Mouse (Mus musculus) limb, embryonic 10.5 days (tissue): ENCODE results near the gene Pcp2. TPM values are rescaled to one million over a fixed set of nuclear protein-coding genes. Genes with fewer than 3 reads are reported as not detected.

ENCODE experiments used
- DNase-seq: peaks from one replicate; pipeline ENCODE4 v3.0.0-alpha.2; 2017; ENCODE audit warnings: low spot score
- H3K27ac ChIP-seq: fragments of 300-500 bp; sonication (generic); 2 replicates; pipeline ENCODE4 v1.5.1; 2016; ENCODE audit warnings: mild to moderate bottlenecking
- H3K27me3 ChIP-seq: fragments of 300-500 bp; sonication (generic); 2 replicates; pipeline ENCODE4 v1.6.1; 2016; ENCODE audit warnings: low read depth, mild to moderate bottlenecking; ENCODE audit not compliant: poor library complexity, severe bottlenecking
- H3K36me3 ChIP-seq: fragments of 300-500 bp; sonication (generic); 2 replicates; pipeline ENCODE4 v1.6.1; 2016; ENCODE audit warnings: mild to moderate bottlenecking, moderate library complexity
- H3K4me1 ChIP-seq: fragments of 300-500 bp; sonication (generic); 2 replicates; pipeline ENCODE4 v1.6.1; 2016
- H3K4me3 ChIP-seq: fragments of 300-500 bp; sonication (generic); 2 replicates; pipeline ENCODE4 v1.5.1; 2016; ENCODE audit warnings: mild to moderate bottlenecking, moderate library complexity
- H3K9me3 ChIP-seq: fragments of 300-500 bp; sonication (generic); replicated peaks from 2 replicates; pipeline ENCODE4 v1.6.1; 2016; ENCODE audit warnings: mild to moderate bottlenecking
- WGBS: fragments of 180-500 bp; shearing (Covaris S2); methylation state at CpG from one replicate; pipeline ENCODE4 v1.1.7; 2016; 5-methylcytosine and 5-hydroxymethylcytosine counted together
- polyA plus RNA-seq: library from polyadenylated mRNA; unstranded; fragments of >200 nt; fragmentation: Nextera tagmentation; extraction: Ambion mirVana; gene quantifications from 2 replicates; pipeline ENCODE4 v1.2.1, GENCODE M21; 2016

The Pcp2 gene
- polyA plus RNA-seq: 1.0 and 1.3 TPM in 2 replicates

- Histone ChIP-seq H3K36me3 (no peaks in the 10 kb centered on the region), H3K27me3 (peaks cover 19% of the 10 kb centered on the region), H3K9me3 (no peaks in the 10 kb centered on the region), H3K4me1 (peaks cover 6% of the 10 kb centered on the region), H3K4me3 (no peak within 1 kb of the TSS), H3K27ac (no peak within 1 kb of the TSS)
- DNase-seq: no peak
- WGBS: 72% methylated on average over 1 of the region's 1 CpGs
These were observed at the start of gene Pcp2 for GRCm38 (mm10) chr8:3625445-3625844. Gene Pcp2, minus strand, starts transcription at chr8:3625545.

- Histone ChIP-seq H3K4me1 (peaks cover 17% of the 10 kb centered on the region), H3K27me3 (no peaks in the 10 kb centered on the region), H3K27ac (no peak overlapping the region), H3K4me3 (no peak overlapping the region), H3K9me3 (no peaks in the 10 kb centered on the region; the same call in 1 of the 2 replicates), H3K36me3 (peaks cover 13% of the 10 kb centered on the region)
- 59% methylated on average over 3 of the region's 3 CpGs for WGBS
- DNase-seq: no peak
These were observed 49.3 kb upstream of the Pcp2 start for GRCm38 (mm10) chr8:3674671-3675070.

DNA sequence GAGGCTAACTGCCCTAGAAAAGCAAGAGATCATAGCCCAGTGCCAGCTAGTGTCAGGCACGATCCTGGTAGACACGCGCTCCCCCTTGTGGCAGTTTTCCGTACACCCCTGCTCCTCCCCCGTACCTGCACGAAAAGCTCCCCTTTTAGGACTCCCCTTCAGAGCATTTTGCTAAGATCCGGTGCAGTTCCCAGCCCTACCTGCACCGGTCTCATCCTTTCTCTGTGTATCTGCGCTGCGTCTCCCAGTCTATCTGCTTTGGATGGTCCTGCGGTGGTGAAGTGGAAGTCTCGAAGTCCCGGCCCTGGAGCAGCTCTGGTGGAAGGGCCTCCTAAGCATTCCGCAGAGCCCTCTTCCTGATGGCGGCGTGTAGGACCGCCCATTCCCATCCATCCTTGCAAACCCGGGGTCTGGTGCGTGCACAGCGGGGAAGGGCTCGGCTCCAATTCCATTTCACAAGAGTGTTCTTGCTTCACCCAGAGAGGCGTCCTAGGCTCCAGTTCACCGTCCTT lies 46.7 kb upstream of the Pcp2 start, which contains the start of gene Fcor:
Gene Fcor (minus strand): TSS at position 383 of the 512 bp plus-strand sequence.
- Histone ChIP-seq H3K27ac (peak within 1 kb of the TSS; percentile 84), H3K36me3 (no peaks in the 10 kb centered on the region), H3K4me3 (peak within 1 kb of the TSS; percentile 58), H3K9me3 (no peaks in the 10 kb centered on the region), H3K4me1 (peaks cover 7% of the 10 kb centered on the region; the same call in 1 of the 2 replicates), H3K27me3 (no peaks in the 10 kb centered on the region)
- peak; percentile 91 for DNase-seq
- under 1% methylated on average over 23 of the region's 23 CpGs for WGBS

DNA sequence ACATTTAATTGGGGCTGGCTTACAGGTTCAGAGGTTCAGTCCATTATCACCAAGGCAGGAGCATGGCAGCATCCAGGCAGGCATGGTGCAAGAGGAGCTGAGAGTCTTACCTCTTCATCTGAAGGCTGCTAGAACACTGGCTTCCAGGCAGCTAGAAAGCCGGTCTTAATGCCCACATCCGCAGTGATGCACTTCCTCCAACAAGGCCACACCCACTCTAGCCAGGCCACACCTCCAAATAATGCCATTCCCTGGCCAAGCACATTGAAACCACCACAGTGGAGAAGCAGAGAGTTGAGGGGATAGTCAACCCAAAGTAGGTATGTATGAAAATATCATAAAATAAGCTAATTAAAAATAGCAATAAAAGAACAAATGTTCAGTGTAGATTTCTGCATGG lies 45.0 kb upstream of the Pcp2 start:
- no peak for DNase-seq
- H3K27ac ChIP-seq: no peak overlapping the region
- no peaks in the 10 kb centered on the region for H3K36me3 ChIP-seq
- H3K27me3 ChIP-seq: no peaks in the 10 kb centered on the region
- WGBS: 88% methylated on average over 2 of the region's 2 CpGs
- no peak overlapping the region for H3K4me3 ChIP-seq
- H3K4me1 ChIP-seq: peaks cover 7% of the 10 kb centered on the region; the same call in 1 of the 2 replicates
- no peaks in the 10 kb centered on the region for H3K9me3 ChIP-seq

DNA sequence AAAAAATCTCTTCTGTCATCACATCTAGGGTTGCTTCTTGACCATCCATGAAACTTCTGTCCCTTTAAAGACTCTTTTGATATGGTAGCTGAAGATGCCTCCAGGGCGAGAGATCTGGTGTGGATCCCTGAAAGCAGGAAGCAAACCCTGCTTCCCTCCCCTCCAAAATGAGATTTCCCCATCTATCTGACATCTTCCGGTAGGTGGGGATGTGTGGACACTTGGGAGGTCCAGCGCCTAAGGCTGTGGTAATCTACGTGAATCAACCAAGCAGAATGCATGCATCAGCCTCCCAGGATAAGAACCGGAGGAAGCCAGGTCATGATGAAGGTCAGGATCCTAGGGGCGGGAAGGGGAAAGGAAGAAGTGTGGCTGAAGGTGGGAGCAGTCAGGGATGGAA lies 40.2 kb upstream of the Pcp2 start, which contains the start of gene Mcemp1:
Gene Mcemp1 (plus strand): TSS at position 248 of the 400 bp plus-strand sequence.
- WGBS: 75% methylated on average over 6 of the region's 6 CpGs
- H3K4me1 ChIP-seq: no peaks in the 10 kb centered on the region
- H3K27ac ChIP-seq: no peak within 1 kb of the TSS
- H3K27me3 ChIP-seq: no peaks in the 10 kb centered on the region
- H3K4me3 ChIP-seq: no peak within 1 kb of the TSS
- no peaks in the 10 kb centered on the region for H3K9me3 ChIP-seq
- no peak for DNase-seq
- H3K36me3 ChIP-seq: no peaks in the 10 kb centered on the region

- no peaks in the 10 kb centered on the region for H3K9me3 ChIP-seq
- no peaks in the 10 kb centered on the region for H3K36me3 ChIP-seq
- WGBS: 78% methylated on average over 5 of the region's 5 CpGs
- no peak overlapping the region for H3K4me3 ChIP-seq
- H3K27ac ChIP-seq: no peak overlapping the region
- H3K27me3 ChIP-seq: no peaks in the 10 kb centered on the region
- no peak for DNase-seq
- H3K4me1 ChIP-seq: no peaks in the 10 kb centered on the region
These were observed 39.1 kb upstream of the Pcp2 start for GRCm38 (mm10) chr8:3664405-3664804.

DNA sequence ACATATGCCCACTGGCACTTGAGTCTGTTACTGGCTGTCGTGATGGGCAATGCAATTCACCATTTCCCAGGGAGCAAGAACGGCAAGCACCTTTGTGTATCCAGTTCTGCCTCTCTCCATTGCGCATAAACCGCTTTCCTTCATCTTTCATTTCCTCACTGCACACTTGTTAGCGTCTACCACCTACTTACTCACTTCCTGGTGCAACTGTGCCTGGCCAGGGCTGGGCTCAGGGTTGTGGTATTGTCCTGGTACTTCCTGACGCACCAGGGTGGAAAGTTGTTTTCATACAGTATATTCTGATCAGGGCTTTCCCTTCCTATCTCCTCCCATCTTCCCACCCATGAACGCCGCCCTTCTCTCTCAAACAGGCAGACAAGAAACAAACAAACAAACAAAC lies 35.5 kb upstream of the Pcp2 start:
- no peak overlapping the region for H3K4me3 ChIP-seq
- WGBS: 80% methylated on average over 8 of the region's 8 CpGs
- DNase-seq: no peak
- H3K27ac ChIP-seq: no peak overlapping the region
- no peaks in the 10 kb centered on the region for H3K27me3 ChIP-seq
- H3K36me3 ChIP-seq: no peaks in the 10 kb centered on the region
- H3K9me3 ChIP-seq: no peaks in the 10 kb centered on the region
- peaks cover 7% of the 10 kb centered on the region for H3K4me1 ChIP-seq

DNA sequence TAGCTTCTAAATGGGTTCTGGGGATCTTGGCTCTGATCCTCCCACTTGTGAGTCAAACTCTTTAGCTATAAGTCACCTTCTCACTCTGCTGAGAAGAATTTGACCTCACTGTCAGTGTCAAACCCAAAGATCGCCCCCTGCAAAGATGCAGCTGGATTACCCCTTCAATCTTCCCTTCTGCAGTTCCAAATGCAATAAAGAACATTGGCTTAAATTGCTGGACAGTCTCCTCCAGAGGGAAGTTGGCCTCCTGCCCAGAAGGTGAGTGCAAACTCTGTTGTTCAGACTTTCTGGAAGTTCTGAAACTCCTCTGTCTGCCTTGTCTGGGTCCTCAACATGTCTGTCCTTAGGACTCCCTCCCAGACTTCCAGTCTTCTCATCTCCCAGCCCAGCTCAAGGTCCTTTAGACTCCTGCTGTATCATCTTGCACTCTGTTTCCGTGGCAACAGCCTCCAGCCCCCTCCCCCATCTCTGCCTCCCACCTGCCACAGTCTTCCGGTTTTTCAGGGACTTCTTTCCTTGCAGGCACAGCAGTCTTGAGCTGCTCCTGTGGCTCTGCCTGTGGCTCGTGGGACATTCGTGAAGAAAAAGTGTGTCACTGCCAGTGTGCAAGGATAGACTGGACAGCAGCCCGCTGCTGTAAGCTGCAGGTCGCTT lies 31.5 kb upstream of the Pcp2 start:
- no peaks in the 10 kb centered on the region for H3K36me3 ChIP-seq
- peak; percentile 42 for DNase-seq
- peaks cover 7% of the 10 kb centered on the region for H3K4me1 ChIP-seq
- H3K4me3 ChIP-seq: peak overlapping the region; percentile 12; the same call in 1 of the 2 replicates
- H3K27ac ChIP-seq: no peak overlapping the region
- H3K9me3 ChIP-seq: no peaks in the 10 kb centered on the region
- H3K27me3 ChIP-seq: no peaks in the 10 kb centered on the region
- 27% methylated on average over 7 of the region's 7 CpGs for WGBS

GRCm38 (mm10) chr8:3655526-3655925 lies 30.2 kb upstream of the Pcp2 start, which contains the start of gene Retn:
Gene Retn, plus strand, starts transcription at chr8:3655770.
- Histone ChIP-seq H3K27ac (no peak within 1 kb of the TSS; the same call in 1 of the 2 replicates), H3K4me1 (peaks cover 7% of the 10 kb centered on the region), H3K4me3 (no peak within 1 kb of the TSS), H3K9me3 (no peaks in the 10 kb centered on the region), H3K27me3 (no peaks in the 10 kb centered on the region), H3K36me3 (no peaks in the 10 kb centered on the region)
- no peak for DNase-seq
- 73% methylated on average over 3 of the region's 3 CpGs for WGBS

- H3K27ac ChIP-seq: no peak overlapping the region; the same call in 1 of the 2 replicates
- no peaks in the 10 kb centered on the region for H3K9me3 ChIP-seq
- peaks cover 7% of the 10 kb centered on the region for H3K4me1 ChIP-seq
- no peaks in the 10 kb centered on the region for H3K36me3 ChIP-seq
- H3K4me3 ChIP-seq: no peak overlapping the region
- 73% methylated on average over 11 of the region's 11 CpGs for WGBS
- H3K27me3 ChIP-seq: no peaks in the 10 kb centered on the region
- no peak for DNase-seq
These were observed 29.6 kb upstream of the Pcp2 start for GRCm38 (mm10) chr8:3654726-3655508.

GRCm38 (mm10) chr8:3652845-3653244 lies 27.5 kb upstream of the Pcp2 start:
- no peaks in the 10 kb centered on the region for H3K36me3 ChIP-seq
- no peaks in the 10 kb centered on the region for H3K9me3 ChIP-seq
- H3K4me3 ChIP-seq: no peak overlapping the region
- WGBS: 68% methylated on average over 3 of the region's 3 CpGs
- DNase-seq: no peak
- H3K27me3 ChIP-seq: no peaks in the 10 kb centered on the region
- peaks cover 9% of the 10 kb centered on the region for H3K4me1 ChIP-seq
- no peak overlapping the region for H3K27ac ChIP-seq

- no peaks in the 10 kb centered on the region for H3K9me3 ChIP-seq
- no peak for DNase-seq
- no peaks in the 10 kb centered on the region for H3K27me3 ChIP-seq
- H3K4me3 ChIP-seq: 0 out of 2 replicates have a peak overlapping the region, but pooled peaks have one; percentile 0
- no peaks in the 10 kb centered on the region for H3K36me3 ChIP-seq
- WGBS: 48% methylated on average over 1 of the region's 1 CpGs
- H3K4me1 ChIP-seq: peaks cover 2% of the 10 kb centered on the region; the same call in 1 of the 2 replicates
- peak overlapping the region; percentile 31; the same call in 1 of the 2 replicates for H3K27ac ChIP-seq
These were observed 23.6 kb upstream of the Pcp2 start for GRCm38 (mm10) chr8:3648990-3649389.

DNA sequence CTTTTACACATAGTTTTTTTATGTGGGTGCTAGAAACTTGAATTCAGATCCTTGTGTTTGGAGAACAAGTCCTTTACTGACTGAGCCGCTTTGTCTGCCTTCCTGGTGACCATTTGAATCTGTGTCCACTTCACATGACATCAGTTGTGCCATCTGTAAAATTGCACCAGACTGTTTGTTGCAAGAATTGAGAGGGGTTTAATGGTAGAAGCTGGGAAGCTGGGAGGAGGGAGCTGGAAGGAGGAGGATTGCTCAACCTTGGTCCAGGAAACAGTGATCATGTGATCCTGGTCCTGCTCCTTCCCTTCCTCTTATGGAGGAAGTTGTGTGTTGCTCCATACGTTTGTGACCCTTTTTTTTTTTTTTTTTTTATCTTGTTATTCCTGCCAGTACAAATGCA lies 22.9 kb upstream of the Pcp2 start:
- no peaks in the 10 kb centered on the region for H3K36me3 ChIP-seq
- no peaks in the 10 kb centered on the region for H3K27me3 ChIP-seq
- WGBS: 80% methylated on average over 2 of the region's 2 CpGs
- no peak for DNase-seq
- no peak overlapping the region for H3K27ac ChIP-seq
- H3K9me3 ChIP-seq: no peaks in the 10 kb centered on the region
- H3K4me3 ChIP-seq: no peak overlapping the region
- peaks cover 2% of the 10 kb centered on the region; the same call in 1 of the 2 replicates for H3K4me1 ChIP-seq
